Mouse (Mus musculus): ENCODE data around the gene Lrrc72. TPM values are rescaled to one million over a fixed set of nuclear protein-coding genes. Genes with fewer than 3 reads are reported as not detected.

The Lrrc72 gene
- polyA plus RNA-seq, 1 experiment from 2014 or later = not detected

DNA sequence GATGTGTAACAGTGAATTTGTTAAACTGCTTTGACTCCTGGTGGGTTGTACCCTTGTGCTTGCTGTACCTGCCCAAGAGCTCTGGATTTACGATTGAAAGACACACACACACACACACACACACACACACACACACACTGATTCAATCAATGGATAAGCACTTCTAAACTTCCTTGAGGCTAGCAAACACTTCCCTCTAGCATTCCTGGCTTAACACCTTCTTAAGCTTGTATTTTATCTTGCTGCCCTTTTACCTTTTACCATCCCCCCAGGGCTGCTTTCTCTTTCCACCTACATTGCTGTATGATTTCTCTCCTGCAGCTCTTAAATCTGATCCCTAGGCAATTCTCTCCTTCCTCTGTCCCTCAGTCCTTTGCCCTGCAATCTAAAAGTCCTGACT, 87.9 kb downstream of the Lrrc72 start:
- Histone ChIP-seq H3K27me3 (ENCODE audit: control insufficient read depth, insufficient read depth, low read length) (no peaks in the 10 kb centered on the region), H3K9ac (ENCODE audit: low read length) (no peak overlapping the region), H3K4me2 (ENCODE audit: low read depth, low read length) (no peak overlapping the region), H3K9me3 (replicated peaks; ENCODE audit: control insufficient read depth, low read length) (no peaks in the 10 kb centered on the region), H3K4me1 (ENCODE audit: control insufficient read depth, insufficient read depth, low read length) (peaks cover 19% of the 10 kb centered on the region), H3K27ac (ENCODE audit: low read length) (no peak overlapping the region), H3K36me3 (ENCODE audit: control insufficient read depth, insufficient read depth) (peaks cover 3% of the 10 kb centered on the region; the same call in 1 of the 2 replicates), H3K4me3 (ENCODE audit: low read length) (no peak overlapping the region)
- 65% methylated on average over 1 of the region's 1 CpGs for WGBS
- no peak for ATAC-seq (replicated peaks; ENCODE audit: extremely low read depth, insufficient read depth, low FRiP score)

DNA sequence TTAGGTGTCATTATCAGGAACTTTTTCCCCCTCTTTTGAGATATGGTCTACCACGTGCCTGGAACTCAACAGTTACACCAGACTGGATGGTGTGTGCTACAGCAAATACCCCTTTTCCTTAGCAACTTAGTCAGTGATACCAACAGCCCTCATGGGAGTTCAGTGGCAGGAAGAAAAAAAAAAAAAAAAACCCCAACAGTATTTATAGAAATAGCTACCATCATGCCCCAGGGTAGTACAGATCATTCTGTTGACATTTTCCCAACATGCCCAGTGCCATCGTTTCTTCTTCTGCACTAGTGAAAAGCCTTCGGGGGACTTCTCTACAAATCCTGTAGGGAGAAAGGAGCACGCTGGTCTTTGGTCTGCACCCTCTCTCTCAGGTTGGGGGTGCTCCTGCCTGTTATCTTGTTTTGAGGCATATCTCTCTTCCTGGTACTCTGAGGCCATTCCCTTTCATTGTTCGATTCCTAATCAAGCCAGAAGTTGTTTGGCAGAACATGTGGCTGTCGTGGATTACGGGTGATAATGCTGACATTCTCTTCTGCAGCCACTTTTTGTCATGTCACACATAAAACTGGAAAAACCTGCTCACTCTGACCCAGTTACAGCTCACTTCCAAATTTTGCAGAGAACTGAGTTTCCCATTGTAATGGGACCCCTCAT, 88.9 kb downstream of the Lrrc72 start:
- no peak overlapping the region for H3K4me2 ChIP-seq (ENCODE audit: low read depth, low read length)
- H3K36me3 ChIP-seq (ENCODE audit: control insufficient read depth, insufficient read depth) = 0 out of 2 replicates have a peak, but pooled peaks cover 3% of the 10 kb centered on the region

More for the DNA sequence above, 88.9 kb downstream of the Lrrc72 start:
- ATAC-seq (replicated peaks; ENCODE audit: extremely low read depth, insufficient read depth, low FRiP score) = no peak
- Histone ChIP-seq H3K4me3 (ENCODE audit: low read length) (no peak overlapping the region), H3K27ac (ENCODE audit: low read length) (no peak overlapping the region), H3K9ac (ENCODE audit: low read length) (no peak overlapping the region), H3K27me3 (ENCODE audit: control insufficient read depth, insufficient read depth, low read length) (no peaks in the 10 kb centered on the region), H3K9me3 (replicated peaks; ENCODE audit: control insufficient read depth, low read length) (no peaks in the 10 kb centered on the region), H3K4me1 (ENCODE audit: control insufficient read depth, insufficient read depth, low read length) (peaks cover 19% of the 10 kb centered on the region)
- WGBS = 41% methylated on average over 7 of the region's 7 CpGs

Other genes with a start within 250 kb of the Lrrc72 start
- 65.3 and 72.3 TPM in 2 replicates for gene Tspan13, start 210.9 kb downstream of the Lrrc72 start, polyA plus RNA-seq (2015; fragmentation: Nextera tagmentation; extraction: Ambion mirVana)
- gene Ankmy2, start 96.3 kb downstream of the Lrrc72 start, polyA plus RNA-seq (2015; fragmentation: Nextera tagmentation; extraction: Ambion mirVana) = 26.0 and 26.7 TPM in 2 replicates
- gene Bzw2, start 95.3 kb downstream of the Lrrc72 start, polyA plus RNA-seq (2015; fragmentation: Nextera tagmentation; extraction: Ambion mirVana) = 197 and 210 TPM in 2 replicates
- 0.90 and 1.2 TPM in 2 replicates for gene Sostdc1, start 60.7 kb upstream of the Lrrc72 start, polyA plus RNA-seq (2015; fragmentation: Nextera tagmentation; extraction: Ambion mirVana)
- 9.5 and 9.8 TPM in 2 replicates for gene Ispd, start 128.1 kb upstream of the Lrrc72 start, polyA plus RNA-seq (2015; fragmentation: Nextera tagmentation; extraction: Ambion mirVana)
- gene D630036H23Rik, start 128.8 kb upstream of the Lrrc72 start, polyA plus RNA-seq (2015; fragmentation: Nextera tagmentation; extraction: Ambion mirVana) = 0.77 and 1.4 TPM in 2 replicates

Data from heart, embryonic 16.5 days (tissue).